ENCODE assay signal across 8 mouse cellular contexts in the genomic region with DNA sequence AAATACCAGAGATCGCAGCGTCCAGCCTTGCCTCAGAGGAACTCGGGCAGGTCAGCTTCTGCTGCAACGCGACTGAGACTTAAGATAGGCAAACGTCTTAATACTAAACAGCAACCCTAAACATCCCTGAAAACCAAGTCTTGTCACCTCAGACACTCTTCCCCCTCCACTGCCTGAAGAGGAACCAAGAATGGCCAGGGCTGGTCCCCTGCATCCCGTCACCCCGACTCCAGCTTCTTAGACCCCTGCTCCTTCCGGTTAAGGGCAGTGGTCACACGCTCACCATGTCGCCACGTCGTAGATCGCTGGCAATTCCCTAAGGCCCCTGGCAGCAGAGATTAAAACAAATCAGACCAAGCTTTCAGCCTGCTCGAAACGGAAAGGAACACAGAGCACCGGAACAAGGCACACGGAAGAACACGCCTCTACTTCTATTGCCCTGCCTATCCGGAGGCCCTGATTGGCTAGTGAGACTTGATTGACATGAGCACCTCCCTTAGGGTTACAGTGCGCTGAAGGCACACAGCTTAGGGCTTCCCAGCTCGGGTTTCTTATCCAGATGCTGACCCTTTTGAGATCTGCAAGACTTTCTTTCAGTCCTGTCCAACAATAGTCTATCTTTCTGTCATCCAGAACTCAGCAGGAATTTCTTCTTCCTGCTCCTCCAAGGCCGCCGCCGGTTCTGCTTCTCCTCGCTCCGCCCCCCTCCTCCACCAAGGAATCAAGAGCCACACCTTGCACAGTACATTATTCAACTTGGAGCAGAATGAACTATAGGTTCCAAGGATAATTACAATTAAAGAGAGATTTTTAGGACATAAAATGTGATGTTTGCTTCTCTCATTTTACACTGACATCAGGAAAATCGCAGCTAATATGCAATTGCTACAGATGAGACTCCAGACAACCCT. TPM values are rescaled to one million over a fixed set of nuclear protein-coding genes. Genes with fewer than 3 reads are reported as not detected.
A peak's percentile ranks its signal among the peaks of the same experiment; 100 is the strongest.
DNase-seq lines count a peak whose midpoint lies in the region; ATAC-seq and TF ChIP-seq lines count a peak whose summit lies in the region.
"Not testable (repeated sequence)": the region's sequence is repeated elsewhere in the genome, so short reads cannot be mapped to it uniquely, and the experiment has no call there.

TSS of gene Gm49359 (minus strand) at position 409 of the 911 bp plus-strand sequence.

- H3K9me3 ChIP-seq in kidney, embryonic 14.5 days (ENCODE audit: control insufficient read depth, low read length); limb, embryonic 15.5 days: not testable (repeated sequence)

- WGBS in kidney, embryonic 14.5 days: under 1% methylated on average over 28 of the region's 28 CpGs
- WGBS in limb, embryonic 15.5 days: 1% methylated on average over 28 of the region's 28 CpGs

- H3K9ac ChIP-seq in kidney, embryonic 14.5 days (ENCODE audit: low read depth, low read length): peak within 1 kb of the TSS; percentile 71
- peak within 1 kb of the TSS; percentile 56 for H3K9ac ChIP-seq in limb, embryonic 15.5 days

- TF ChIP-seq CTCF in bone marrow macrophage, adult 2 months (IDR thresholded peaks at IDR 0.05; ENCODE audit: low read depth, low read length); embryonic fibroblast, embryonic 13.5 days (IDR thresholded peaks at IDR 0.05; ENCODE audit: borderline replicate concordance, insufficient read depth, low read length): not testable (repeated sequence)

- H3K27ac ChIP-seq in bone marrow macrophage, adult 2 months (ENCODE audit: insufficient read depth, low read depth, low read length): peak within 1 kb of the TSS; percentile 67
- peak within 1 kb of the TSS; percentile 19; the same call in 1 of the 2 replicates for H3K27ac ChIP-seq in embryonic fibroblast, embryonic 13.5 days (ENCODE audit: insufficient read depth, low read length)
- peak within 1 kb of the TSS; percentile 62; the same call in 1 of the 2 replicates for H3K27ac ChIP-seq in kidney, embryonic 14.5 days (ENCODE audit: low read depth, low read length)
- H3K27ac ChIP-seq in limb, embryonic 15.5 days: peak within 1 kb of the TSS; percentile 80

- peak; percentile 94 for DNase-seq in A20 (ENCODE audit: low read depth, low spot score)
- peak; percentile 91 to 92 for DNase-seq in heart, adult 9 months (ENCODE audit: low spot score in 2 of 2)
- peak; percentile 44 to 73 for DNase-seq in monocyte, adult 2 months (ENCODE audit: low read depth in 1 of 2, low spot score in 2 of 2)
- peak; percentile 88 to 89 for DNase-seq in spleen, postnatal 36 days (ENCODE audit: low spot score in 2 of 2)

- H3K4me1 ChIP-seq in bone marrow macrophage, adult 2 months (ENCODE audit: control insufficient read depth, insufficient read depth, low read length); embryonic fibroblast, embryonic 13.5 days (ENCODE audit: control insufficient read depth, insufficient read depth, low read length); kidney, embryonic 14.5 days (ENCODE audit: control insufficient read depth, insufficient read depth, low read length); limb, embryonic 15.5 days: not testable (repeated sequence)

- ATAC-seq in kidney, embryonic 14.5 days (ENCODE audit: low FRiP score, low TSS enrichment): peak; percentile 100
- peak; percentile 90 for ATAC-seq in limb, embryonic 15.5 days (ENCODE audit: insufficient number of reproducible peaks, low FRiP score, low TSS enrichment, low read depth)

- peak within 1 kb of the TSS; percentile 77 for H3K4me3 ChIP-seq in bone marrow macrophage, adult 2 months (ENCODE audit: insufficient read depth, low read length)
- H3K4me3 ChIP-seq in embryonic fibroblast, embryonic 13.5 days (ENCODE audit: insufficient read depth, low read length): peak within 1 kb of the TSS; percentile 63
- H3K4me3 ChIP-seq in kidney, embryonic 14.5 days (ENCODE audit: low read length): peak within 1 kb of the TSS; percentile 65
- peak within 1 kb of the TSS; percentile 62 for H3K4me3 ChIP-seq in limb, embryonic 15.5 days

- not testable (repeated sequence) for H3K36me3 ChIP-seq in kidney, embryonic 14.5 days (ENCODE audit: control insufficient read depth, insufficient read depth, low read length); limb, embryonic 15.5 days

- TF ChIP-seq POLR2A in bone marrow macrophage, adult 2 months (IDR thresholded peaks at IDR 0.05; ENCODE audit: borderline replicate concordance, low read depth, low read length): not testable (repeated sequence)
- peak; percentile 76 for TF ChIP-seq POLR2A in embryonic fibroblast, embryonic 13.5 days (IDR thresholded peaks at IDR 0.05; ENCODE audit: low read depth, low read length)

- not testable (repeated sequence) for H3K27me3 ChIP-seq in kidney, embryonic 14.5 days (ENCODE audit: control insufficient read depth, insufficient read depth, low read length); limb, embryonic 15.5 days

- peak within 1 kb of the TSS; percentile 34 for H3K4me2 ChIP-seq in kidney, embryonic 14.5 days (replicated peaks; ENCODE audit: low read depth, low read length)
- peak within 1 kb of the TSS; percentile 39 for H3K4me2 ChIP-seq in limb, embryonic 15.5 days

RNA-seq across cellular contexts. Expression of gene Gm49359, which starts in this region (rescaled TPM):
- 16.3 and 18.2 TPM in 2 replicates for polyA plus RNA-seq in bone marrow macrophage, adult 2 months (2012; ENCODE audit: insufficient read depth, insufficient read length, missing spikeins)
- polyA plus RNA-seq in embryonic fibroblast, embryonic 13.5 days (2011; ENCODE audit: insufficient read length, low read depth, missing spikeins): 16.2 and 16.3 TPM in 2 replicates
- polyA plus RNA-seq in kidney, embryonic 14.5 days (2014; fragmentation: Nextera tagmentation; extraction: Ambion mirVana): 14.9 and 15.3 TPM in 2 replicates
- polyA plus RNA-seq in limb, embryonic 15.5 days (2015; fragmentation: Nextera tagmentation; extraction: Ambion mirVana): 13.1 and 13.5 TPM in 2 replicates

Comparison
In these comparisons a context has a peak if more than half of its experiments do, and no peak if none do; other contexts are left out.
1. Peak in every context shown above with its lines: DNase-seq, ATAC-seq, H3K4me3 ChIP-seq and H3K27ac ChIP-seq.
2. H3K27ac ChIP-seq: peak in every context shown above with its lines; median percentile 80 in limb, embryonic 15.5 days; 67 in bone marrow macrophage, adult 2 months; 62 in kidney, embryonic 14.5 days; 19 in embryonic fibroblast, embryonic 13.5 days.